ENCODE assay signal across 28 mouse cellular contexts in the genomic region with DNA sequence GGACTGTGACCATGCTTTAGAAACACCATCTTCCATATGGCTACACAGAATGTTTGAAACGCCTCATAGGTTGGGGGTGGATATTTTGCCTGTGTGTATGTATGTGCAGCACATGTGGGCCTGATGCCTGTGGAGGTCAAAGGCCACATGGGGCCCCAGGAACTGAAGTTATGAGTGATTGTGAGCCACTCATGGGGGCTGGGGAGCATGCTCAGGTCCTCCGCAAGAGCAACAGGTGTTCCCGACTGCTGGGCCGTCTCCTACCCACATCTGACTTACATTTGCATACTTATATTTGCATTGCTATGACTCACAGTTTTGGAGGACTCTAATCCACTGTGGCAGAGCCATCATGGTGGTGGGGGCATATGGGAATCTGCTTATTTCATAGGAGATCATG. TPM values are rescaled to one million over a fixed set of nuclear protein-coding genes. Genes with fewer than 3 reads are reported as not detected.
DNase-seq lines count a peak whose midpoint lies in the region; ATAC-seq and TF ChIP-seq lines count a peak whose summit lies in the region.
"Had no signal": no experiment of that assay in that cellular context is flagged by ENCODE, and none has a peak within 500 bp of the region (broad histone marks: within the 10 kb centered on the region; RNA-seq: fewer than 3 reads in every experiment).

No protein-coding gene starts in this region.

- no peaks in the 10 kb centered on the region for H3K27me3 ChIP-seq in intestine, embryonic 16.5 days (replicated peaks; ENCODE audit: control insufficient read depth, insufficient read depth, low read length)
- no peaks in the 10 kb centered on the region for H3K27me3 ChIP-seq in intestine, postnatal 0 days (replicated peaks; ENCODE audit: control insufficient read depth, insufficient read depth, low read length)
- H3K27me3 ChIP-seq in lung, postnatal 0 days (replicated peaks; ENCODE audit: insufficient read depth, low read length) = no peaks in the 10 kb centered on the region
- H3K27me3 ChIP-seq: embryonic facial prominence, embryonic 13.5 days; embryonic facial prominence, embryonic 15.5 days; forebrain, embryonic 12.5 days; Patski had no signal

- peak; percentile 5; the same call in 1 of the 2 replicates for ATAC-seq in frontal cortex, adult (ENCODE audit: low TSS enrichment)
- ATAC-seq in intestine, embryonic 16.5 days = 0 out of 2 replicates have a peak, but pooled peaks have one; percentile 12
- ATAC-seq in intestine, postnatal 0 days = no peak
- ATAC-seq in lung, postnatal 0 days = 0 out of 2 replicates have a peak, but pooled peaks have one; percentile 40
- ATAC-seq: activated CD4-positive, CD25-positive, alpha-beta regulatory T cell, adult 4 months; forebrain, embryonic 14.5 days; forebrain, postnatal 0 days; Patski had no signal

- H3K4me3 ChIP-seq in intestine, embryonic 16.5 days (ENCODE audit: low read length) = no peak overlapping the region
- no peak overlapping the region for H3K4me3 ChIP-seq in intestine, postnatal 0 days (ENCODE audit: low read depth, low read length)
- H3K4me3 ChIP-seq in lung, postnatal 0 days (ENCODE audit: low read depth, low read length) = no peak overlapping the region
- H3K4me3 ChIP-seq: embryonic facial prominence, embryonic 13.5 days; embryonic facial prominence, embryonic 15.5 days; erythroblast, embryonic 14.5 days; forebrain, embryonic 10.5 days; forebrain, embryonic 12.5 days had no signal

- H3K36me3 ChIP-seq in intestine, embryonic 16.5 days (ENCODE audit: control insufficient read depth, insufficient read depth, low read length) = peaks cover 5% of the 10 kb centered on the region; the same call in 1 of the 2 replicates
- peaks cover 3% of the 10 kb centered on the region; the same call in 1 of the 2 replicates for H3K36me3 ChIP-seq in intestine, postnatal 0 days (ENCODE audit: control insufficient read depth, insufficient read depth)
- no peaks in the 10 kb centered on the region for H3K36me3 ChIP-seq in lung, postnatal 0 days (ENCODE audit: insufficient read depth, low read length)
- H3K36me3 ChIP-seq: forebrain, embryonic 12.5 days; G1E had no signal

- no peak overlapping the region for H3K27ac ChIP-seq in intestine, embryonic 16.5 days (ENCODE audit: low read length)
- H3K27ac ChIP-seq in intestine, postnatal 0 days (ENCODE audit: low read depth, low read length) = no peak overlapping the region
- no peak overlapping the region for H3K27ac ChIP-seq in lung, postnatal 0 days (ENCODE audit: low read length)
- H3K27ac ChIP-seq: embryonic facial prominence, embryonic 13.5 days; embryonic facial prominence, embryonic 15.5 days; forebrain, embryonic 10.5 days; forebrain, embryonic 12.5 days had no signal

- H3K9me3 ChIP-seq in intestine, embryonic 16.5 days (ENCODE audit: control insufficient read depth, low read length) = 0 out of 2 replicates have a peak, but pooled peaks cover 4% of the 10 kb centered on the region
- no peaks in the 10 kb centered on the region for H3K9me3 ChIP-seq in intestine, postnatal 0 days (ENCODE audit: control insufficient read depth)
- no peaks in the 10 kb centered on the region for H3K9me3 ChIP-seq in lung, postnatal 0 days (ENCODE audit: low read length)
- H3K9me3 ChIP-seq: embryonic facial prominence, embryonic 15.5 days; forebrain, embryonic 12.5 days had no signal

- no peak overlapping the region for H3K9ac ChIP-seq in intestine, embryonic 16.5 days (ENCODE audit: low read depth, low read length)
- H3K9ac ChIP-seq in intestine, postnatal 0 days (ENCODE audit: low read depth, low read length) = no peak overlapping the region
- no peak overlapping the region for H3K9ac ChIP-seq in lung, postnatal 0 days (replicated peaks; ENCODE audit: low read depth)
- H3K9ac ChIP-seq: embryonic facial prominence, embryonic 13.5 days; embryonic facial prominence, embryonic 15.5 days; forebrain, embryonic 12.5 days; forebrain, postnatal 0 days had no signal

- H3K4me1 ChIP-seq in intestine, embryonic 16.5 days (ENCODE audit: control insufficient read depth, insufficient read depth, low read length) = peaks cover 10% of the 10 kb centered on the region
- 0 out of 2 replicates have a peak, but pooled peaks cover 6% of the 10 kb centered on the region for H3K4me1 ChIP-seq in intestine, postnatal 0 days (replicated peaks; ENCODE audit: control insufficient read depth, insufficient read depth, low read length)
- H3K4me1 ChIP-seq in lung, postnatal 0 days (ENCODE audit: insufficient read depth, low read depth, low read length) = peaks cover 16% of the 10 kb centered on the region

- no peak for TF ChIP-seq CTCF in intestine, postnatal 0 days (IDR thresholded peaks at IDR 0.05; ENCODE audit: low read depth)
- no peak for TF ChIP-seq CTCF in lung, postnatal 0 days (IDR thresholded peaks at IDR 0.05)

- no peak overlapping the region for H3K4me2 ChIP-seq in intestine, embryonic 16.5 days (ENCODE audit: low read depth, low read length)
- no peak overlapping the region for H3K4me2 ChIP-seq in intestine, postnatal 0 days (replicated peaks; ENCODE audit: low read depth)
- H3K4me2 ChIP-seq in lung, postnatal 0 days (replicated peaks; ENCODE audit: low read depth, low read length) = no peak overlapping the region
- H3K4me2 ChIP-seq: embryonic facial prominence, embryonic 13.5 days; embryonic facial prominence, embryonic 15.5 days; forebrain, embryonic 12.5 days had no signal

- no peak for TF ChIP-seq EP300 in lung, postnatal 0 days (IDR thresholded peaks at IDR 0.05)

- 80% methylated on average over 4 of the region's 4 CpGs for WGBS in intestine, embryonic 16.5 days
- 61% methylated on average over 4 of the region's 4 CpGs for WGBS in intestine, postnatal 0 days
- WGBS in lung, postnatal 0 days = 80% methylated on average over 4 of the region's 4 CpGs

- no peak for DNase-seq in frontal cortex, postnatal 25 days (ENCODE audit: low spot score in 2 of 2)
- no peak for DNase-seq in lung, postnatal 0 days (ENCODE audit: low spot score)
- DNase-seq in lung, postnatal 25 days (ENCODE audit: low spot score) = no peak
- peak; percentile 45 for DNase-seq in brain, adult 2 months (ENCODE audit: low read depth, low spot score)
- DNase-seq in thymus, postnatal 0 days (ENCODE audit: low spot score) = no peak
- DNase-seq: adrenal gland, adult 8-10 months; adrenal gland, postnatal 14 days; adrenal gland, postnatal 36 days; cerebellum, adult 11 months; cerebellum, adult 18-20 months; cerebellum, adult 8-10 months; cerebellum, adult 9-11 months; cerebellum, postnatal 14 days; cerebellum, postnatal 36 days; embryo, embryonic 11 days; forebrain, postnatal 0 days had no signal

RNA-seq across cellular contexts. Expression of a gene that starts 43.6 kb away (rescaled TPM):
- polyA plus RNA-seq in intestine, embryonic 16.5 days (2015; fragmentation: Nextera tagmentation; extraction: Ambion mirVana) = 17.6 and 18.8 TPM in 2 replicates
- 17.0 and 20.7 TPM in 2 replicates for polyA plus RNA-seq in intestine, postnatal 0 days (2015; fragmentation: Nextera tagmentation; extraction: Ambion mirVana)
- polyA plus RNA-seq in lung, postnatal 0 days (2015; fragmentation: Nextera tagmentation; extraction: Ambion mirVana) = 27.8 and 29.9 TPM in 2 replicates
- 3.3 and 4.2 TPM in 2 replicates for polyA plus RNA-seq in thymus, postnatal 0 days (2015; fragmentation: Nextera tagmentation; extraction: Ambion mirVana)
- polyA plus RNA-seq: G1E had no signal
